11 mouse cellular contexts compared by ENCODE assay signal in the genomic region with DNA sequence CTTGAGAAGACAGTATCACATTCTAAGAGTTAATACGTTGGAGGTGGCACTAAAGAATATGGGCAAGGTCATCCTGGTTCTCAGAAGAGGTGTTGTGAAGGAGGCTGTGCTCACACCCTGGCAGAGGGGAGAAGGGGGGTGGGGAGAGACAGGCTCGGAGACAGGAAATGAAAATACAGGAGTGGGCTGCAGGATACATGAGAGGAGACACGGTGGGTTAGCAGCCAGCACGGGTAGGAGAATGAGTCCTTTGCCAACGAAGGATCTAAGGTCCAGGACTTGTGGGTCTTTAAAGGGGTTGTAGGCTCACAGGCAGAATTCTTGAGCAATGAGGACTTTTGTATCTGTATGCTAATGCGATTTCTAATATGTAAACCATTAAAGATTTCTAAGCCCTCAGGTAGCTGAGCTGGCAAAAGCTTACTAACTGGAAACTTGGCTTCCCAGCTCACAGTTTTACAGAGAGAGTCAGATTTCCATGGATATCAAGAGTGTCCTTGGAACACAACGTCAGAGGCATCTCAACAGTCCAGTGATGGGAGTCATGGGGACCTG. TPM values are rescaled to one million over a fixed set of nuclear protein-coding genes. Genes with fewer than 3 reads are reported as not detected.
A peak's percentile ranks its signal among the peaks of the same experiment; 100 is the strongest.
DNase-seq lines count a peak whose midpoint lies in the region; ATAC-seq and TF ChIP-seq lines count a peak whose summit lies in the region.
"Had no signal": no experiment of that assay in that cellular context is flagged by ENCODE, and none has a peak within 500 bp of the region (broad histone marks: within the 10 kb centered on the region; RNA-seq: fewer than 3 reads in every experiment).

No protein-coding gene starts in this region.

- H3K4me2 ChIP-seq in intestine, embryonic 16.5 days (ENCODE audit: low read depth, low read length) = peak overlapping the region; percentile 32
- H3K4me2 ChIP-seq in forebrain, embryonic 14.5 days (ENCODE audit: low read length) = no peak overlapping the region

- H3K36me3 ChIP-seq in heart, adult 2 months (ENCODE audit: control insufficient read depth, insufficient read depth, low read length) = no peaks in the 10 kb centered on the region
- no peaks in the 10 kb centered on the region for H3K36me3 ChIP-seq in liver, adult 2 months (ENCODE audit: control insufficient read depth, insufficient read depth, low read length)
- H3K36me3 ChIP-seq in intestine, embryonic 16.5 days (ENCODE audit: control insufficient read depth, insufficient read depth, low read length) = no peaks in the 10 kb centered on the region
- H3K36me3 ChIP-seq in forebrain, embryonic 14.5 days (ENCODE audit: control insufficient read depth, insufficient read depth, low read length) = no peaks in the 10 kb centered on the region

- 46% methylated on average over 7 of the region's 7 CpGs for WGBS in heart, adult 2 months
- 11% methylated on average over 7 of the region's 7 CpGs for WGBS in liver, adult 2 months
- WGBS in intestine, embryonic 16.5 days = 32% methylated on average over 7 of the region's 7 CpGs
- 65% methylated on average over 7 of the region's 7 CpGs for WGBS in forebrain, embryonic 14.5 days

- TF ChIP-seq EP300 in heart, adult 2 months (IDR thresholded peaks at IDR 0.05; ENCODE audit: insufficient read depth, low read depth, low read length) = no peak

- H3K27me3 ChIP-seq in heart, adult 2 months (ENCODE audit: control insufficient read depth, insufficient read depth, low read length) = no peaks in the 10 kb centered on the region
- H3K27me3 ChIP-seq in liver, adult 2 months (ENCODE audit: control insufficient read depth, insufficient read depth, low read length) = no peaks in the 10 kb centered on the region
- peaks cover 3% of the 10 kb centered on the region for H3K27me3 ChIP-seq in intestine, embryonic 16.5 days (replicated peaks; ENCODE audit: control insufficient read depth, insufficient read depth, low read length)
- H3K27me3 ChIP-seq in forebrain, embryonic 14.5 days (replicated peaks; ENCODE audit: control insufficient read depth, insufficient read depth, low read length) = no peaks in the 10 kb centered on the region

- ATAC-seq in intestine, embryonic 16.5 days = peak; percentile 69
- ATAC-seq in forebrain, embryonic 14.5 days = no peak

- TF ChIP-seq POLR2A in heart, adult 2 months (IDR thresholded peaks at IDR 0.05; ENCODE audit: insufficient read depth, low read depth, low read length) = no peak
- TF ChIP-seq POLR2A in liver, adult 2 months (IDR thresholded peaks at IDR 0.05; ENCODE audit: extremely low read depth, insufficient read depth, low read length) = no peak

- H3K9me3 ChIP-seq in intestine, embryonic 16.5 days (ENCODE audit: control insufficient read depth, low read length) = no peaks in the 10 kb centered on the region
- H3K9me3 ChIP-seq in forebrain, embryonic 14.5 days (replicated peaks; ENCODE audit: control insufficient read depth, low read length) = no peaks in the 10 kb centered on the region

- H3K4me3 ChIP-seq in heart, adult 2 months = no peak overlapping the region
- no peak overlapping the region for H3K4me3 ChIP-seq in liver, adult 2 months (ENCODE audit: insufficient read depth, low read depth, low read length)
- no peak overlapping the region for H3K4me3 ChIP-seq in intestine, embryonic 16.5 days (ENCODE audit: low read length)
- H3K4me3 ChIP-seq in forebrain, embryonic 14.5 days (ENCODE audit: low read depth, low read length) = no peak overlapping the region
- H3K4me3 ChIP-seq: myocyte had no signal

- intact Hi-C loops in heart, adult 2 months (cut with DNase I) = no loop called here
- intact Hi-C loops in left cerebral cortex, postnatal 10 days (cut with DNase I) = no loop called here

- peak overlapping the region; percentile 43 for H3K27ac ChIP-seq in heart, adult 2 months
- peak overlapping the region; percentile 99 for H3K27ac ChIP-seq in liver, adult 2 months (replicated peaks; ENCODE audit: insufficient read depth, low read depth, low read length)
- H3K27ac ChIP-seq in intestine, embryonic 16.5 days (ENCODE audit: low read length) = no peak overlapping the region
- no peak overlapping the region for H3K27ac ChIP-seq in forebrain, embryonic 14.5 days (ENCODE audit: low read depth, low read length)

- peaks cover 3% of the 10 kb centered on the region; the same call in 1 of the 2 replicates for H3K4me1 ChIP-seq in heart, adult 2 months (ENCODE audit: control insufficient read depth, insufficient read depth, low read length)
- peaks cover 25% of the 10 kb centered on the region for H3K4me1 ChIP-seq in liver, adult 2 months (ENCODE audit: control insufficient read depth, insufficient read depth, low read length)
- peaks cover 16% of the 10 kb centered on the region for H3K4me1 ChIP-seq in intestine, embryonic 16.5 days (ENCODE audit: control insufficient read depth, insufficient read depth, low read length)
- peaks cover 4% of the 10 kb centered on the region; the same call in 1 of the 2 replicates for H3K4me1 ChIP-seq in forebrain, embryonic 14.5 days (ENCODE audit: control insufficient read depth, insufficient read depth, low read length)

- TF ChIP-seq CTCF in heart, adult 2 months (IDR thresholded peaks at IDR 0.05) = no peak
- TF ChIP-seq CTCF in liver, adult 2 months (IDR thresholded peaks at IDR 0.05; ENCODE audit: low read depth, low read length) = no peak

- no peak overlapping the region for H3K9ac ChIP-seq in heart, adult 2 months (ENCODE audit: low read depth, low read length)
- peak overlapping the region; percentile 43 for H3K9ac ChIP-seq in liver, adult 2 months (ENCODE audit: low read depth, low read length)
- 0 out of 2 replicates have a peak overlapping the region, but pooled peaks have one; percentile 2 for H3K9ac ChIP-seq in intestine, embryonic 16.5 days (ENCODE audit: low read depth, low read length)
- no peak overlapping the region for H3K9ac ChIP-seq in forebrain, embryonic 14.5 days (ENCODE audit: low read length)

- no peak for DNase-seq in heart, adult 2 months
- DNase-seq in heart, adult 8-10 months (ENCODE audit: low spot score) = no peak
- DNase-seq in liver, adult 2 months (ENCODE audit: extremely low read depth, low read depth, low spot score) = peak; percentile 95
- no peak for DNase-seq in liver
- peak; percentile 51 to 76 for DNase-seq in kidney, postnatal 36 days
- DNase-seq in forebrain, embryonic 14.5 days (ENCODE audit: low spot score) = no peak
- no peak for DNase-seq in left cerebral cortex, postnatal 10 days (ENCODE audit: extremely low spot score in 1 of 2, low spot score in 2 of 2)
- DNase-seq: adrenal gland, postnatal 14 days; cerebellum, adult 11-12 months had no signal

- H3K79me2 ChIP-seq in heart, adult 2 months (replicated peaks; ENCODE audit: control insufficient read depth, insufficient read depth, low read length) = no peaks in the 10 kb centered on the region
- no peaks in the 10 kb centered on the region for H3K79me2 ChIP-seq in liver, adult 2 months (ENCODE audit: control insufficient read depth, insufficient read depth, low read length)

RNA-seq across cellular contexts. Expression of gene Fam81a, which starts 3.0 kb away (rescaled TPM):
- total RNA-seq in heart, adult 2 months (2021) = 10 to 100 TPM; 30.7 to 32.6 TPM
- 7.0 and 9.0 TPM in 2 replicates for polyA plus RNA-seq in heart, adult 2 months (2012; rRNA removed)
- total RNA-seq in heart, adult 8-10 months (2022) = 10 to 100 TPM; 34.2 to 49.1 (median 41.7) TPM
- total RNA-seq in liver, adult 2 months (2014; rRNA removed) = 2.5 and 2.6 TPM in 2 replicates
- 0.44 and 0.57 TPM in 2 replicates for polyA plus RNA-seq in liver, adult 2 months (2012; rRNA removed)
- 4.8 and 5.3 TPM in 2 replicates for polyA plus RNA-seq in intestine, embryonic 16.5 days (2015; fragmentation: Nextera tagmentation; extraction: Ambion mirVana)
- polyA plus RNA-seq in forebrain, embryonic 14.5 days (2014; fragmentation: Nextera tagmentation; extraction: Ambion mirVana) = 5.6 and 8.4 TPM in 2 replicates
- total RNA-seq in left cerebral cortex, postnatal 10 days (2021) = 100 to 1,000 TPM; 189 to 191 TPM

Comparison
In these comparisons a context has a peak if more than half of its experiments do, and no peak if none do; other contexts are left out.
1. DNase-seq: peak in liver, adult 2 months (single experiment) and kidney, postnatal 36 days (2 of 2); none in heart, adult 2 months (0 of 2), heart, adult 8-10 months (single experiment), liver (single experiment), forebrain, embryonic 14.5 days (single experiment) and left cerebral cortex, postnatal 10 days (0 of 2).
2. H3K27ac ChIP-seq: peak in heart, adult 2 months (single experiment) and liver, adult 2 months (single experiment); none in intestine, embryonic 16.5 days (single experiment) and forebrain, embryonic 14.5 days (single experiment).
3. H3K9ac ChIP-seq: peak in liver, adult 2 months (single experiment) and intestine, embryonic 16.5 days (single experiment); none in heart, adult 2 months (single experiment) and forebrain, embryonic 14.5 days (single experiment).